Mouse (Mus musculus) layer of hippocampus, adult 11-12 months (tissue): Measurements from ENCODE around the gene Itpkb.

Source experiments
- DNase-seq: peaks from one replicate; pipeline ENCODE4 v3.0.0; 2022; ENCODE audit warnings: low spot score

Itpkb gene

DNA sequence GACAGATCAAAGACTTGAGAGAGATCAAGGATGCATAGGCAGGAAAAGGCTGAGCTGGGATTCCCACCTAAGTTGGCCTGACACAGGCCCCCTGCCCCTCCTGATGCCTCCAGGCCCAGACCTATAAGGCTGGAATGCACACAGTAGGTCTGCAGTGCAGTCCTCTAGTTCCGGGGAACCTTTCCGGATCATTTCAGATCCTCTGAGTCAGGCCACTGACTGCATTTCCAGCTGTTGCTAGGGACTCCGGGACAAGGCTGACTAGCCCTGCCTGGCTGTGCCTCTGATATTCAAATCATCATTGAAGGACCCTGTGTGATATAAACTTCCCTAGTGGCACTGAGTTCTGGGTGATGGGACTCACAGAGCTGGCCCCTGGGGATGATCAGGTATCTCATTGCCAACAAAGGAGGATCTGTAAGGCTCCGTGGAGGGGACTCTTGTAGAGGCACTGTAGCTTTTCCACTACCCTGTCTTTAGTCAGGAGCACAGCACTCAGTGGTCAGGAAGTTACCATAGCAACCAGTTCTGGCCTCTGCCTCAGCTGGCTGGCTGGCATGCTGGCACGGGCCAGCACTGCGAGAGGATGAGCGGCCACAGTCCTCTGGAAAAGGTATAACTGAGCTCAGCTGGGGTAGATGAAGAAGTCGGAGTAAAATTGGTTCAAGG lies 90.3 kb downstream of the Itpkb start:
- peak; percentile 47 for DNase-seq

DNA sequence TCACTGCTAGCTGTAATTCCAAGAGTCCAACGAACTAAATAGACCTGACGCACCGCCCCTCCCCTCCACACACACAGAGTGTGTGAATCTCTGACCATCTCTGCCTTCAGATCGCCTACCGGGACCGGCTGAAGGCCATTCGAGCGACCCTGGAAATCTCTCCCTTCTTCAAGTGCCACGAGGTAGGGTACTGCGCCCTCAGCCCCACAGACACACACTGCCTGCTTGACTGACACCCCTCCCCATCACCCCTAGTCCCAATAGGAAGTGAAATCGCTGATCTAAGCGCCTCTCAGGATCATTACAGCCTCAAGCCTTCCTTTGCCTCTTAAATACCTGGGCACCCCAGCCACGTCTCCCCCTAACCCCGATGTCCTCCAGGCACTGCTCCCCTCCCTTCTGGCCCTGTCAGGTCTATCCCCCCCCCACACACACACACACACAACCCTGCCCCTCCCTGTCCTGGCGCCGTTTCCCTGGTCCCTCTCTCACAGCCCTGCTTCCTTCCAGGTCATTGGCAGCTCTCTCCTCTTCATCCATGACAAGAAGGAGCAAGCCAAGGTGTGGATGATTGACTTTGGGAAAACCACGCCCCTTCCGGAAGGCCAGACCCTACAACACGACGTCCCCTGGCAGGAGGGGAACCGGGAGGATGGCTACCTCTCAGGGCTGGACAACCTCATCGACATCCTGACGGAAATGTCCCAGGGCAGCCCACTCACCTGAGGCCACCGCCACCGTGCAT lies 91.1 kb downstream of the Itpkb start:
- DNase-seq = no peak

DNA sequence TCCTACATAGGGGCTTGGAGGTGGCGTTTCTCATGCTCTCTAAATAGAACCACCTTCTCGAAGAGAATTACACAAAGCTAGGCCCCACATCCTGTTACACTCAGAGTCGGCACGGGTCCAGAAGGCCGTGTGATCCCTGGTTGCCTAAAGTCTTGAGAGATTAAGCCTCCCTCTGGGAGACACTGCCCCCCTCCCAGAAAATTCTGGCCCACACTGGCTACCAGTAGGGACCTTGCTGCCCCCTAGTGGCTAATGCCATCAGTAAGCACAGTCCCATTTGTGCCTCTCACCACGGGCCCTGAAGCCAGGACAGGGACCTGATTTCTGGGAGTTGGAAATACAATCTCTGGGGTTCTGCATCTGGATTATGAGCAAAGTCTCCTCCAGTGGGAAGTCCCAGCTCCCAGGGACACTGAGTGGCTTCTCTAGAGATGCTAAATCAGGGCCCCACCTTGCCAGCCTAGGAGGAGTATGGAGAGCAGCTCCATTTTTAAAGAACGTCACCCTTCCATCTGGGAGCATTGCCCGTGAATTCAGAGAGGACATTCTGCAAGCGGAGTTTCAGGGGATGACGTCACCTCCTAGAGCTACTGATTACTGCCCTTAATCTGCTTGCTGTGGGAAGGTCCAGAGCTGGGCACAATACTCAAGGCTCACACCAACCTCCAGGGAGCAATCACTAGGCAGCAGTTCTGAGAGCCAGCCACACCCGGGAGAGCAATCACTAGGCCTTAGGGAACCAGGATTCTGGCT lies 92.0 kb downstream of the Itpkb start:
- DNase-seq = peak; percentile 87

DNA sequence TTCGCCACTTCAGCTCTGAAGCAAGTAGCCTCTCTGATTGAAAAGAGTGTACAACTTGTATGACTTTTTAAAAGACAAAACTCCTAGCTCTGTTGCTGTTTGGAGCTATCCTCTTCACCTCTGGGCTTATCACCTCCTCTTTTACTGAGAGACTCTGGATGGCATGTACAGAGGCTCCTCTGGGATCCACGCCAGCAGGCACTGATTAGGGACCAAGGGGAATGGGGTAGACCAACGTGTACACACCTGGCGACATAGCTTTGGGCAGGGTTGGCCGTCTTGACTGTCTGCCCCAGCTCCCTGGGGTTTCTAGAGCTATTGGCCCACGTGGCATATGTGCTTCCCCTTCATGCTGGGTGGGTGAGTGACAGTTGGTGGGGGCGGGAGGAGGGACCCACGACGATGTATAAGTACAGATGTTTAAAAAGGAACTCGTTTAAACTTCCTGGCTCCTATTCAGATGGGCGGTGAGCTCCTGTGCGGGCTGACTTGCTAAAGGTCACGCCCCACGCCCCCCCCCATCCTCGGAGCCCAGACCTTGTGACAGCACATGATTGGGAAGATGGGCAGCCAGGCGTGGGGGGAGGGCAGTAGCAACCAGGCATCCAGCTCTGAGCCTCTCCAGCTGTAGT lies 92.8 kb downstream of the Itpkb start:
- DNase-seq = no peak

DNA sequence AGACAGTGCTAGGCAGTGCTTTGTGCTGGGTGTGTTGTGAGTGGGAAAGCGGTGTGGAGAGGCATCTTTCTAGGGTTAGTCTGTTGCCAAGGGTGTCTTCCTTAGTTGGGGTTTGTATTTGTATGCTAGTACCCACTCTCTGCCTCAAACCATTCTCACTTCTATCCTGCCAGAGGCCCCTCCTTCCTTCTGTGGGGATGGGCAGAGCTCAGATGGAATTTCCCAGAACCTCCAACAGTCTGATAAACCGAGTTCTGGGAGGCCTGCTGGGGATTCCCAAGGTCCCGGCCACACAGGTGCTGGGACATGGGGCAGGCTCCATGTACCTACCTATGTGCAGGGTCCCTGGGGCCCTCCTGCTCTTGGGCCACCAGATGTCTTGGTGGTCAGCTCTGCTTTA lies 93.6 kb downstream of the Itpkb start:
- no peak for DNase-seq

DNA sequence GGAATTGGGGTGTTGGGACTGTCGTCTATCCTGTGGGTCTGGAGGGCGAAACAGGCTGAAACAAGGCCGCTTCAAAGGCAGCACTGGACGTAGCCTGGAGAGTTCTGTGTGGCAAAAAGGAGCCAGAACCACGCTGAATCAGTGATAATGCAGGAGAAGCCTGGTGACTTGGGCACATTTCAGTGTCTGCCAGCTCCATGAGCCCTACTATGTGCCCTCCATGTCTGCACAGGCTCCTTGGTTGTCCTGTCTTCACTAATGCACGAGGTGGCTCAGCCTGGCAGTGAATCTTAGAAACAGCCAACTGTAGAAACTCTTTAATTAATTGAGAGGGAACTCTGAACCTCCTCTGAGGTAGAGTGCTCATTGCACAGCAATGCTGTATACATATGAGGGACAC lies 96.1 kb downstream of the Itpkb start:
- DNase-seq = no peak

DNA sequence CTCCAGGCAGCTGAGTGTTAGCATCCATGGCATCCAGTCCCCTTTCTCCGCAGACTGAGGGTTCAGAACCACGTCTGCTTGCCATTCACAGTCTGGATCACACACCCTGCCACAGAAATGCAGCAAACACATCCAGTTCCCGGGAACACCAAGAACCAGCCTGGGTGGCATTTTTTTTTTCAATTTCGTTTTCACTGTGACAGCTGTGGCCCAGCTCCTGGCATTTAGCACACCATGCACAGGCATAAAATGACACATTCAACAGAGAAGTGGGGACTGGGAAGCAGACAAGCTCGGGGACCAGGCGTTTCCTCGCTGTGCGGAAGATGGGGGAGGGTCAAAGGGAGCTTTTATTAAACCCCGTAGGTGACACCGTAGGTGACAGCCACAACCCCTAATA lies 97.4 kb downstream of the Itpkb start:
- peak; percentile 68 for DNase-seq

DNA sequence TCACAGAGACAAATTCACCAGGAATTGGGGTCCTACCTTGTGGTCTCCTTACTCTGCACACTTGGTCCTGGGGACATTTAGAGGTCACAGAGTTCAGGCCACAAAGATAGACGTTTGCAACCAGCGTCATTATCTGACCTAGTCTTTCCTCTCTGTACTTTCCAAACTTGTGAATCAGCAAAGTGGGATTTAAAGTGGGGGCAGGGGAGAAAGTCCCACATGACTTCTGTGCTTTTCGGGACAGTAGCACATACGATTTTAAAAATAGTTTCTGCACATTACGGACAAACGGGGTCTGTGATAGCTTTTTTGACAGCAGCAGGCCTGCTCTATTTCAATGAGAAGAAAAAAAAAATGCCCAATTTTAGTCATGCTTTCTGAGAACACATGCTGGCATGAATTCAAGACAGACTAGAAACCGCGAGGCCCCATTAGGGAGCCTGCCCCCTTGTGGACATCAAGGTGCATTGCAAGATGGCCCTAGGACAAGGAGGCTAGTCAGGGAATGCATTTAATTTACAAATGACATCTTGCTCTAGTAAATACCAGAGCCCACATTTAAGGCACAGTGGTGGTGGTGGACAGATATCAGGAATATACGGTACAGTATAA lies 97.9 kb downstream of the Itpkb start:
- peak; percentile 68 for DNase-seq

DNA sequence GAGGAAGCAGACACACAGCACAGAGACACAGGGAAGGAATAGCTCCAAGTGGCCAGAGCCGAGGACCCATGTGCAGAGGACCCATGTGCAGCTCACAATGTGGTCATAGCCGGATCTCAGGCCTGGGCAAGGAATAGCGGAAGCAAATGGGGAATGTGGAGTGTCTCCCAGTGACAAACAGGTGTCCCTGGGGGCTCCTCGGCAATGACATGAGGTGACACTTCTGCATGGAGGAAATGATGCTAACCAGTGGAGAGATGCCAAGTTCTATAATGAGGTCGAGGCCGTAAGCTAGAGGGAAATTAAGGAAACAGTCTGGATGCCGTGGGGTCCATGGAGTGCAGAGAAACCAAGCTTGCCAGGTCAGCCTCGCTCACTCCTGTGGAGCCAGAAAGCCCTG lies 98.6 kb downstream of the Itpkb start:
- DNase-seq = no peak

DNA sequence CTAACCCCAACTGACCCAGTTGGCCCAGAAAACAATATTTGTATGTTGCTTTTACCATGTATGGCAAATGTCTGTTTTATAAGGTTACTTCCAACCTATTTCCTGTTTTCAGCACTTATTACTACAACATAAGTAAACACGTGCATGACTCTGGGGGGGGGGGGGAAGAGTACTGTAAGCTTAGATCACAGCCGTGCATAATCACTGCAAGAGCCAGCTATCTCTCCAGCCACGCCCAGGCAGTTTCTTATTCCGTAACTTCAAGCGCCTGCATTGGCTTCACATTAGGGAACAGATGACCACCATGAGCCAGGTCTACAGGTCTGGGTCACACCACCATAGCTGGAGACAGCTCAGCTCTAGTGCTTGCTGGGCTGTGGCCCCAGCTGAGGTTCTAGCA lies 99.5 kb downstream of the Itpkb start:
- no peak for DNase-seq

DNA sequence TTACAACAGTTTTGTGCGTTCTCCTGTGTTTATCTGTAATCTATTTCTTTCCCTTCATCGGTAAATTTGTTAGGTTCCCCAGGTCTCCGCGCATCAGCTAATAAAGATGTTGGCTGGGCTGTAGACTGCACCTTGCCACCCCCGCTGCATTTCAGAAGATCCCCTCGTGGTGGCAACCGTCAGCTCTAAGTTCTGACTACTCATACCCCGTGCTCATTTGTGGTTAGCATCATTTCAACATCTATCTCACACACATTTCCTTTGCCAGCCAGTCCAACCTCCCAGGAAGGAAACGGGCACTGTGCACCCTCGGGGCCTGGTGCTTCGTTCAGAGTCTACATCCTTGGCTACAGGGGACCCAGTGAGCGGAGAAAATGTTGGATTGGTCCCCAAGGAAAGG lies 101.5 kb downstream of the Itpkb start:
- DNase-seq = peak; percentile 49

DNA sequence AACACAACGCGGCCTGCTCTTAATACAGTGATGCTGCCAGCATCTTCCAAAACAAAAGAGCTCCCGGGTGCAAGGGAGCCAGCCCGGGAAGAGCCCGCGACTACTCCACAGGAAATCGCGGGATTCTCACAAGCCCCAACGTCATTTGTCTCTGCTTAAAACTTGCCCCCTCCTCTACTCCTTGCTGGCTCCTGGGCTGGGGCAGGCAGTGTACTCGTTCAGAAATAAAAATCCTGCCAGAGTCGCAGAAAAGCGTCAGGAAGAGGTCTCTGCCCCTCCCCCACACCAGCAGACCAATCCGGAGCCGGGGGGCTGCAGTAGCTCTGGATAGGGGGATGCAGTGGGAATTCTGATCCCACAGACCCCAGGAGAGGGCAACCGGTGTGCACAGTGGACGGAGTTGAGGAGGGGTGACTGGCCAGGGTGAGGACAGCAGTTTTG lies 102.8 kb downstream of the Itpkb start:
- DNase-seq = no peak

DNA sequence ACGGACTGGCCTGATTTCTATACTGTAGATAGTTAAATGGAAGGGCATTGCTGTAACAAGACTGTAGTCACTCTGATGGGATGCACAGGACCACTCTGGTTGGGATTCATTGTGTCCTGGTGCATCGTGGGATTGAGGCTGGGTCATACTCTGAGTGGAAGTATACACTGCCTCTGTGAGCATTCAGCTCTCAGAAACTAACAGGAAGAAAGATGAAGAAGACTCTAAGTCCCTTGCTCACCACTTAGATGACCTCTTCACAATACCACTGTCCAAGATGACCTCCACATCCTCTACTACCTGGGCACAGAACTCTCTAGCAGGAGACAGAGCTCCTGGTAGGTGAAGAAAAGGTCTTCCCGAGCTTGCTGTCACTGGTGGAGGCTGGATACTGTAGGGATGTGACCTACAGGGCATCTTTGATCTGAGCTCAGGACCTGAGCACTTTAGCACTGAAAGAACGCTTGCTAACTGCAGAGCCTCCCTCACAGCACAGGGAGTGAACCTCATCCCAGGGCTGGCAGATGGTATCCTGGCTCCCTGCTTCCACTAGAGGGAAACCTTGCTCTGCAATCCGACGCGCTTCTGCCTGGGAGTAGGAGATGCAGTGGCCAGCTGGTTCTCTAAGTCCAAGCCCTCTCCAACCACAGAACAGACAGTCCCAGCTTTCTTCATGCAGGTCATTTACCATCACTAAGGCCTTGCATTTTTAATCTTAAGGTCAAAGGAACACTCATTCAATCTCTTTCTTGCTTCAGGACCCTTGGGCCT lies 103.7 kb downstream of the Itpkb start:
- peak; percentile 75 for DNase-seq

DNA sequence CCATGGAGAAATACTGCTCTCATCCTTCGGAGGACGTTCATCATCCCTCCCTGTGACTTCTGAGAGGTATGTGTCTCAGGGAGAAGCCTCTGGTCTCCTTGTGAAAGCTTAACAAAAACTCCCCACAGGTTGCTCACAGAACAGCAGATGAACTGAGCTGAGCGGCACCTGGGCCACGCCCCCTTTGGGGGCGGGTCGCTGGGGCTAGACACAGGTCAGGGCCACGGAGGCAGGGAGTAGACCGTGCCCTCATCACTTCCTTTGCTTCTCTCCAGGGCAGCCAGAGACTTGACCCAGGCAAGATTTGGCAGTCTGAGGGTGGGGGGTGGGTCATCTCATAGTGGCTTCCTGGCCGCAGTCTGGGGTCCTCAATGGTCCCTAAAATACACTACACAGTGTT lies 104.6 kb downstream of the Itpkb start:
- DNase-seq = no peak

DNA sequence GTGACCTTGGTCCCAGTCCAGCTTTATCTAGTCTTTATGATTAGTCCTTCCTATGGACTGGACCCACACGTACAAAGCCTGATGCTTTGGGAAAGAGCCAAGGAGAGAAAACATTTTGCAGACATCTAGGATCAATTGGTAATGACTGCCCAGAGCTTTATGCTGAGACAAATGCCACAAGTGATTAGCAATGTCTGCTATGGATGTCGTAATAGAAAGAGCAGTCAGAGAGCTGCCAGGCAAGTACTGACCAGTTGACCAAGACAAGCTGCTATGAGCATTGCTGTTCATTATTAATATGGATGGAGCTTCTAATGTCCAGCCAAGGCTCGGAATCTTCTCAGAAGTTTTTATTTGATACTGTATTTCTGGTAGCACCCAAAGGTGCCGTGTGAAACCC lies 109.2 kb downstream of the Itpkb start:
- no peak for DNase-seq

DNA sequence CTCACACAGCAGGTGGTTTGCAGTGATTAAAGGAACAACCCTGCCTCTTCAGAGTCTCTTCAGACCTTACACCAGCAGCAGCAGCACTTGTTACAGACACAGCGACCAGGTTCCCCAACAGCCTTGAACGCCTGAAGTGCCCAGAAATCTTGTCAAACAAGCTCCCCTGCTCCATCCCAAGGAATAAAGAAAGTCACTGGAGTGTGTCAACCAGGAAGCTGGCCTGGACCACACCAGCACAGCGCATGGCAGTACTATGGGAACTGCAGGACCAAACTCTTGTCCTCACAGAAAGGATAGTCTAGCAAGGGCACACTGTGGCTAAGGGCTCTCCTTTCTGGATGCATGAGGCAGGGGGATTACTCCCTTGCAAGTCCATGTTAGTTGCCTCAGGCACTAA lies 114.1 kb downstream of the Itpkb start:
- DNase-seq = no peak

DNA sequence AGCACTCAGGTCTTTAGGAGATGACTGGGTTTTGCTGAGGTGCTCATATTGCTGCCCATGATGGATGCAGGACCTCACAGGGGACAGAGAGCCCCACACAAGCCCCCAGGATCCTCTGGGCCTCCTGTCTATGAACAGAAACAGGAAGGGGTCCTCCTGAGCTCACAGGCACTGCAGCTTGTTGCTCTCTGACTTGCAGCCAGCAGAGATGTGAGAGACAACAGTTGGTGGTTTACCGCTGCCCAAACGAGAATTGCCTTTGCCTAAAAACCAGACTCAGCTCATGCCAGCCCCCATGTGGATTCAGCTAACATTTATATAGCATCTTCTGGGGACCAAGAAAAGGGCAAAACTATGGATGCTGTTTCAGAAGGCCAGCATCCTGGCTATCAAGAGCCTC lies 119.4 kb downstream of the Itpkb start:
- DNase-seq = no peak

DNA sequence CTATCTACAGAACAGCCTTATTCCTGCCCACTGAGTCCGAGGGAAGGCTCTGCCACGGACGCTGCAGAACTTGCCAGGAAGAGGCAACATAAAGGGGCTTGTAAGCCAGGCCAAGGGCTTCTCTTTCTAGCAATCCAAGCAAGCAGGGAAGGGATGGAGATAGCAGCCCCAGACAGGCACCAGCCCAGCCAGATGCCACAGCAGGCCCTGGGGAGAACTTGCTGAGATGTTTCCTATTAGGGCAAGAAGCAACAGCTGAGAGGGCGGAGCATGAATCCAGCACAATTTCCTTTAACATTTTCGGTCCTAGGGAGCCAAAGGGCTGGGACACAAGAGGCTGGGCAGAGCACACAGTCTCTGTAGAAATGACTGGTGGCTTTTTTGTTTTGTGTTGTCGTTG lies 128.0 kb downstream of the Itpkb start:
- no peak for DNase-seq

DNA sequence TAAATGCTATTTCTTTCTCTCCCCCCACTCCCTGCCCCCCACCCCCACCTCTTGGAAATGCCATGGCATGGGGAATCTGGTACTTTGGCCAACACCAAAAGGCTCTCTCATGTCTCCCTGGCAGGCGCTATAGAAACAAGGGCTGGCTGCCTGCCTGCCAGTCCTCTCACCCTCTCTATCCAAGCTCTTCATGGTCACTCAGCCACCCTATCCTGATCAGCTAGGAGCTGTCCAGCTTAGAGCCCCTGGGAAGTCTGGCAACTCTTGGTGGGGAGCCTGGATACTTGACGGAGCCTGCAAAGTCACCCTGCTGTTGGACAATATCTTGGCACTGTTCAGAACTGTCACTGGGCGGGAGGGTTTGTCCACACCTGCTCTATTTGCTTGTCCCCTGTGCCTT lies 128.4 kb downstream of the Itpkb start:
- DNase-seq = no peak

DNA sequence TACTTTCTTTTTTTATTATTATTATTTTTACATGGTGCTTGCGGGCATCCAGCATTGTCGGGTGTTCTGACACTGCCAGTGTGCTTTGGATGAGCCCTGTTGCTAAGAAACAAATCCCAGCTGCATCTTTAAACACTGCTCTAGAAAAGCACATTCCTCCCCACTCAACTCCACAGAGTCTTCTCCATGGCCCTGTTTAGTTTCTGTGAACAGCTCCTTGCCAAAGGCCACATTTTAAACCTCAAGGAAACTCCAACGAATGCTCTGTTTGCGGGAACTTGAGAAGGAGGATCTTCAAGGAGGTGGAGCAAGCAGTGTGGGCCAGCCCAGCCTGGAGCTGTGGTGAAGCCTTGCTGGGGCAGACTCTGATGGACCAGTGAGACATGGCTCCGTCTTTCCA lies 130.4 kb downstream of the Itpkb start:
- no peak for DNase-seq

DNA sequence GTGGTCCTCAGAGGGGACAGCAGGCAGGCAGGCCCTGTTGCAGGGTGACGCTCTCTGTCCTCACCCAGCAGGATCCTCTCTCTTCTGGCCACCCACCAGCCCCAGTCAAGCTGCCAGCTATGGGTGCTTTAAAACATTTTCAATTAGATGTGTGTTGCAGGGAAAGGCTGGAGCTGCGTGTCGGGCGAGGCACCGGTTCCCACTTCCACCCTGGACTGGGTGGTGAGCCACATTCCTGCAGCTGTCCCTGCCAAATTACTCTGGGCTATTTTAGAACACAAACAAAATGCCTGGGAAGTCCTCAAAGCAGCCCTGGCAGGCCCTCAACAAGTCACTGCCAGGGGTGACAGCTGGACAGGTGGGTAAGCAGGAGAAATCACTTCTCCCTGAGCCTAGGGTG lies 132.1 kb downstream of the Itpkb start:
- peak; percentile 39 for DNase-seq
